Mouse (Mus musculus): ENCODE results near the gene Supt16.

DNA sequence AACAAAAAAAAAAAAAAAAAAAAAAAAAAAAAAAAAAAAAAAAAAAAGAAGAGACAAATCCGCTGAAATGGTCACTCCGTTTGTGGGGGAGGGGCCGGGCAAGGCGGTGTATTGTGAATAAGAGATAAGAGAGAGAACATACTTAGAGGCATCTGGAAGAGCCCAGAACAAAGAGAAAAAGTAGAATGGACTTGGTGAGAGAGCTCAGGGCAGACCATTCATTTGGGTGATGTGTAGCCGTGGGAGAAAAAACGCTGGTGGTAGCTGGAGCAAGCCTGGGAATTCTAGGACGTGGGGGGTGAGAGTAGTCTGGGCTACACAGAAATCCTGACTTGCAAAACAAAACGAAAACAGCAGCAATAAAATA lies 78.8 kb downstream of the Supt16 start:
- no peak for TF ChIP-seq CTCF (IDR thresholded peaks at IDR 0.05; ENCODE audit: control insufficient read depth, insufficient read depth, low read length)
- TF ChIP-seq POLR2A (IDR thresholded peaks at IDR 0.05; ENCODE audit: borderline replicate concordance, control insufficient read depth, low read depth, low read length): no peak
